Mouse (Mus musculus) kidney, adult 2 months (tissue): ENCODE data around the gene Topbp1. TPM values are rescaled to one million over a fixed set of nuclear protein-coding genes. Genes with fewer than 3 reads are reported as not detected.
A peak's percentile ranks its signal among the peaks of the same experiment; 100 is the strongest.
"Not testable (repeated sequence)": the region's sequence is repeated elsewhere in the genome, so short reads cannot be mapped to it uniquely, and the experiment has no call there.

ENCODE experiments used
- DNase-seq: peaks from one replicate; pipeline ENCODE4 v3.0.0; 2021
- H3K27ac ChIP-seq: fragments of 200-500 bp; 2 replicates; pipeline ENCODE4 v1.5.1; 2012; ENCODE audit warnings: low read depth, low read length, control low read depth, inconsistent platforms; ENCODE audit not compliant: insufficient read depth
- H3K27me3 ChIP-seq: fragments of 200-500 bp; replicated peaks from 2 replicates; pipeline ENCODE4 v1.6.1; 2012; ENCODE audit warnings: mild to moderate bottlenecking, moderate library complexity, low read length, inconsistent platforms; ENCODE audit not compliant: control insufficient read depth, insufficient read depth
- H3K36me3 ChIP-seq: fragments of 200-500 bp; 2 replicates; pipeline ENCODE4 v1.6.1; 2012; ENCODE audit warnings: mild to moderate bottlenecking, moderate library complexity, low read length, inconsistent platforms; ENCODE audit not compliant: control insufficient read depth, insufficient read depth
- H3K4me1 ChIP-seq: fragments of 200-500 bp; 2 replicates; pipeline ENCODE4 v1.6.1; 2011; ENCODE audit warnings: low read length; ENCODE audit not compliant: control insufficient read depth, insufficient read depth
- H3K4me3 ChIP-seq: fragments of 200-500 bp; 2 replicates; pipeline ENCODE4 v1.5.1; 2011; ENCODE audit warnings: mild to moderate bottlenecking, low read depth, low read length, control low read depth; ENCODE audit not compliant: insufficient read depth
- CTCF ChIP-seq: fragments of 200-500 bp; conservative IDR thresholded peaks from 2 replicates; pipeline ENCODE4 v1.5.1; 2011; ENCODE audit warnings: low read depth, mild to moderate bottlenecking, control low read depth, low read length, moderate library complexity, mixed read lengths; ENCODE audit not compliant: insufficient read depth, insufficient read length
- POLR2A ChIP-seq: fragments of 200-500 bp; IDR thresholded peaks from one replicate; pipeline ENCODE4 v1.6.1; 2011; ENCODE audit warnings: low read depth, low read length, control low read depth
- WGBS: fragments of 180-500 bp; shearing (Covaris S2); methylation state at CpG from one replicate; pipeline ENCODE4 v1.1.7; 2018; 5-methylcytosine and 5-hydroxymethylcytosine counted together
- polyA plus RNA-seq: library from polyadenylated mRNA; depleted of rRNA; stranded (reverse); fragments of >200 nt; gene quantifications from 2 replicates; pipeline ENCODE4 v1.2.3, GENCODE M21; 2012

The Topbp1 gene
- polyA plus RNA-seq, 1 experiment, result 4.4 TPM

DNA sequence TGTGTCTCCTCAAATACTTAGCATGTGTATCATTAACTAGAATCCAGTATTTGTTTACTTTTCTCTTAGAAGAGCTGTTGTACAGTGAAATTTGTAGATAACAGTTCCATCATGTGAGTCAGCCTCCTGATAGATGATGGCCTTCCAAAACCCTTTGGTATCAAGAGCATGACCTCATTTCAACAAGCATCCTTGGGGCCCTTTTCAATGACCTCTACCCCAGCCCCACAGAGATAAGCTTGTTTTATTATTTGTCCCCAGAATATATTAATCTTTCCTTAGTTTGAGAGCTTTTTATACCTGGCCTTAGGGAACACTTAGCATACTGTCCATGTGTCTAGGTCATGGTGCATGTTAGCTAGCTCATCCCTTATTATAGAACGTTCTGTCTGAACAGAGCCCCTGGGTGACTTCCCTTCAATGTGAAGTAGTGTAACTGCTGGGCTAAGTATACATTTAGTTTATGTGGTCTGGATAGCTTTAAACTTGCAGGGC lies 43.0 kb downstream of the Topbp1 start:
- no peak overlapping the region for H3K27ac ChIP-seq
- H3K27me3 ChIP-seq, result no peaks in the 10 kb centered on the region
- 69% methylated on average over 1 of the region's 1 CpGs for WGBS
- no peak for DNase-seq
- no peaks in the 10 kb centered on the region; the same call in 1 of the 2 replicates for H3K36me3 ChIP-seq
- H3K4me3 ChIP-seq, result no peak overlapping the region
- TF ChIP-seq CTCF, result no peak
- no peak for TF ChIP-seq POLR2A
- H3K4me1 ChIP-seq, result peaks cover 7% of the 10 kb centered on the region; the same call in 1 of the 2 replicates

DNA sequence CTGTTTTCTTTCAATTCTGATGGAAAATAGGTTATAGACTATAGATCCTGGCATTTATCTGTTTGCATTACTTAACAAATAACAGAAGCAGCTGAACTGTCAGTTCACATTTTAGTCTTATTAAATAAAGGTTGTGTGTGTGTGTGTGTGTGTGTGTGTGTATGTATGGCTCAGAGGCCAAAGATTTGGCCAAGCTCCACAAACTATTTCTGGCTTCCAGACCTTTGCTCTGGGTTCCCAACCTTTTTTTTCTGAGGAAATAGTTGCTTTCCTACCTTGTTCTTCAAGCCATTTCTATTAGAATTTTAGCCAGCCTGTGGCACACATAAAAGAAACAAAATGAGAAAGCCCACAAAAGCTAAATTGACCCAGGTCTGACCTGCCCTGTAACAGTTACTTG lies 43.8 kb downstream of the Topbp1 start:
- Histone ChIP-seq H3K27ac (no peak overlapping the region), H3K4me1 (peaks cover 7% of the 10 kb centered on the region; the same call in 1 of the 2 replicates), H3K36me3 (no peaks in the 10 kb centered on the region; the same call in 1 of the 2 replicates), H3K4me3 (no peak overlapping the region), H3K27me3 (no peaks in the 10 kb centered on the region)
- peak; percentile 23 for DNase-seq
- TF ChIP-seq POLR2A, result no peak
- no peak for TF ChIP-seq CTCF

DNA sequence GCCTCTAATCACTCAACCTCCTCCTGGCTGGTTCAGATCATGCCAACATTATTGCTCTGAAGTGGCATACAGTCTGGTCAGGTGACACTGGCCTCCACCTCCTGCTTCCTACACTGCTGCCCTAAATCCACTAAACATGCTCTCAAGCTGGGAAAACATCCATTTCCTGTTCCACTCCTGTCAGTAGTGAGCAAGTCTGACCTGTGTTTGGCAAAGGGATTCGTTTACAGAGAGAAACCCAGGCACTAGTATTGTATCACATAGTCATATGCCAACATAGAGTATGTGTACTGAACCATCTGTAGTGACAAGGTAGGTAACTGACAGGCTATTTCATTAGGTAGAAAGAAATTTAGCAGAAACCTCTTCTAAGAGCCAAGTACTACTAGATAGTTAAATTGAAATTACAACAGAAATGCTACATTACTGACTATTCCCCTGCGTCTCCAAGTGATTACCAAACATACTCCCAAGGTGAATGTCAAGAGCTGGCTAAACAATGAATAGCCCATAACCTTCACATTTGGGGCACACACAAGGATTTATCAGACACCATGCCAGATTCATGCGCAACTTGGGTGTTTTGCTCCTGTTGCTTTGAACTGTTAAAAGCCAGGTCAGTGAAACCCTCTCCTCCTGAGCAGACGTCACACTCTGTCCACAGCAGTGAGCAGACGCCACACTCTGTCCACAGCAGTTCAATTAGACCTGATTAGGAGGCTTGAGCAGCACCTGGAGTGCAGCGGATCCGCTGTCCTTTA lies 48.7 kb downstream of the Topbp1 start:
- WGBS, result 84% methylated on average over 7 of the region's 7 CpGs
- not testable (repeated sequence) for H3K36me3 ChIP-seq, DNase-seq, H3K4me3 ChIP-seq, H3K27me3 ChIP-seq, H3K4me1 ChIP-seq, H3K27ac ChIP-seq

DNA sequence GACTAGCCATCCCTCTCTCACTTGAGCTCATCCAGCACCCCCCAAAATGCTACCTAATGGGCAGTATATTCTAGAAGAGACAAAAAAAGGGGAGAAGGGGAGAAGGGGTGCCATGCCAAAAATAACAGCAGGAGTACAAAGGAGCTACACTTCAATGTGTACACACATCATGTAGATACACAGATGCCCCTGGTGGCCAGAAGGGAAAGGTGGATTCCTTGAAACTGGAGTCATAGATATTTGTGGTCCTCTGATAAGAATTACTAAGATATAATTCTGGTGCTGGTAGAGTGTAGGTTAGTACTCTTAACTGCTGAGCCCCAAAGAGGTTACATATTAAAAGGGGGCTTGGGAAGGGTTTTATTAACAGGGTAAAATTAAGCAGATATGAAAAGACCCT lies 52.9 kb downstream of the Topbp1 start:
- no peak for TF ChIP-seq POLR2A
- TF ChIP-seq CTCF, result no peak
- peaks cover 7% of the 10 kb centered on the region for H3K36me3 ChIP-seq

DNA sequence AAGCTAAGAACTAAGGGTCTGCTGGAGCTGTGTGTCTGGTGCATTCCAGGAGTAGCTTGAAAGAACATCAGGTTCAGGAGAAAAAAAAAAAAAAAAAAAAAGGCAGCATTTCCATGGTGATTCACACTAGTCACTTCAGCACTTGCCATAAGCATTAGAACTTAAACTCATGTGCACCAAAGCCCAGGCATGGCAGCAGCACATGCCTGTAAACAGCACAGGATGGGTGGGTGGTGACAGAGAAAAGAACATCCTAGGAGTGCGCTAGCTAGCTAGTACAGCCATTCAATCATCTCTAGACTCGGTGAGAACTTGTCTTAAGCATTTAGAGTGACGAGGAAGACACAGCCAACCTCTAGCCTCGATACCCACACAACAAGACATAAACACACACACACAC lies 53.5 kb downstream of the Topbp1 start:
- no peak for TF ChIP-seq CTCF
- no peak for TF ChIP-seq POLR2A
- WGBS, result 77% methylated on average over 4 of the region's 4 CpGs
- DNase-seq, result no peak
- no peaks in the 10 kb centered on the region for H3K4me1 ChIP-seq
- H3K4me3 ChIP-seq, result no peak overlapping the region
- no peaks in the 10 kb centered on the region for H3K27me3 ChIP-seq
- H3K27ac ChIP-seq, result no peak overlapping the region
- H3K36me3 ChIP-seq, result peaks cover 7% of the 10 kb centered on the region

More for the DNA sequence above, 52.9 kb downstream of the Topbp1 start:
- Histone ChIP-seq H3K4me3 (no peak overlapping the region), H3K27ac (no peak overlapping the region), H3K27me3 (no peaks in the 10 kb centered on the region), H3K4me1 (no peaks in the 10 kb centered on the region)
- DNase-seq, result no peak

DNA sequence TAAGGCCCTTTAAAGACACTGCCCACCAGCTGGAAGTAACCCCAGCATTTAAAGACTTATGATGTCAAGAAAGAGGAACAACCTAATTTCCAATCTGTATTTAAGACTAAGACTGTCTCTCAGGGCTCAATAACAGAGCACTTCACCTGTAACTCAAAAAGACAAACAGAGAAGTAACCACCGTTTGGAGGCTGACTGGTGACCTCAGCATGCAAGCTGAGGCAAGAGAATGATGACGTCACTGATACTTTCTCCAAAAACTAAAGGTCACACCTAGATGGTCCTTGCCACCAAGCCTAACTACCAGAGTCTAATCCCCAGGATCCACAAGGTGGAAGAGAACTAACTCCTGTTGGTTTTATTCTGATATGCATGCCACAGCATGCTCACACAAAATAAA lies 55.6 kb downstream of the Topbp1 start:
- no peaks in the 10 kb centered on the region for H3K27me3 ChIP-seq
- TF ChIP-seq CTCF, result no peak
- TF ChIP-seq POLR2A, result no peak
- no peak for DNase-seq
- WGBS, result 49% methylated on average over 2 of the region's 2 CpGs
- H3K27ac ChIP-seq, result no peak overlapping the region
- no peak overlapping the region for H3K4me3 ChIP-seq
- H3K4me1 ChIP-seq, result no peaks in the 10 kb centered on the region
- peaks cover 7% of the 10 kb centered on the region for H3K36me3 ChIP-seq

DNA sequence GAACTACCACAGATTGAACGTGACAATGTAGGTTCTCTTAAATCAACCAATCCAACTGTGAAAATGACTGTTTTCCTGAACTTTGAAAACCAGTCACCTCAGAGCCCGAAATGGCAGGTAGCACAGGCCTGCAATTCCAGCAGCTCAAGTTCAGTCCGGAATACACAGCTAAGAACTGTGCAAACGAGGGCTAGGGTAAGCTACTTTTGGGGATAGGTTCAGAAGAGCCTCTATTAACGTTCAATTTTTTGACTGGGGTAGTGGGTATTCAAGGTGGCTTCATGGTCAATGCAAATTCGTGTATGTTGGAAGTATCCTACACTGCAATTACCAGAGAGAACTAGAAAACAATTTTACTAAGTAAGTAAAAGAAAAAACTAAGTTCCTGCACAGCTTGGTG lies 58.1 kb downstream of the Topbp1 start:
- TF ChIP-seq POLR2A, result no peak
- TF ChIP-seq CTCF, result no peak
- DNase-seq, result no peak
- H3K4me1 ChIP-seq, result peaks cover 7% of the 10 kb centered on the region; the same call in 1 of the 2 replicates
- H3K27ac ChIP-seq, result peak overlapping the region; percentile 51; the same call in 1 of the 2 replicates
- peaks cover 3% of the 10 kb centered on the region for H3K36me3 ChIP-seq
- H3K4me3 ChIP-seq, result no peak overlapping the region
- no peaks in the 10 kb centered on the region for H3K27me3 ChIP-seq
- WGBS, result 39% methylated on average over 6 of the region's 6 CpGs
